Mouse (Mus musculus): Measurements from ENCODE around the gene Slc35a2. TPM values are rescaled to one million over a fixed set of nuclear protein-coding genes. Genes with fewer than 3 reads are reported as not detected.
A peak's percentile ranks its signal among the peaks of the same experiment; 100 is the strongest.

Gene Slc35a2
- total RNA-seq (2014; fragmentation: Nextera tagmentation) (9.6 and 13.5 TPM in 2 replicates), total RNA-seq (2017) (34.0 and 39.4 TPM in 2 replicates), polyA plus RNA-seq (2012) (75.8 and 107 TPM in 2 replicates)

DNA sequence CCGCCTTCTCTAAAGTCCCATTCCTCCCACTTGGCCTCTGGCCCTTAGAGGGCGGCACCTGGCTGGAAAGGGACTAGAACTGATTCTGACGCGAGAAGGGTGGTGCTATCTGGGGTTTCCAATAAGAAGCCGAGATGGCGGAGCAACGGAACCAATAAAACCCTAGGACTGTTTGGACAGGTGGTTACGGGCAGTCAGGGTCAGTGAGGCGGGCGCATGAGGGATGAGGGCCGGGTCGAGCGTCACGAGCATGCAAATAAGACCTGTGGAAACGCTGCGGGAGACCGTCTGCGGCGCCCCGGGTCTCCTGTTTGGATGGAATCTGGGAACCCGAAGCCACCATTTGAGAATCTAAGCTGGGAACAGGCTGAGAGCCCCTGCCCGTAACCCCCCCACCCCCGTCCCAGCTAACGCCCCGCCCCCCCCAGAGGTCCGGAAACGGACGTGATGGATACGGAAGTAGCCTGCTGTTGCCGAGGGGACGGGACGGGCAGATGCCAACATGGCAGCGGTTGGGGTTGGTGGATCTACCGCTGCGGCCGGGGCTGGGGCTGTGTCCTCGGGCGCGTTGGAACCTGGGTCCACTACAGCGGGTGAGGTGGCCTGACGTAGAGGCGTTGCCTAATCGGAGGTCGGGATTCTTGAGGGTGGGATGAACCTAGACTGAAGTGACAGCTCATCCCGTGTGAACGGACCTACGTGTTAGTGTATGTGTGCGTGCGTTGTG, at the start of gene Slc35a2:
Gene Slc35a2, plus strand, starts transcription at position 188 of the 727 bp plus-strand sequence.
- Histone ChIP-seq H3K4me1 (ENCODE audit: insufficient read depth, low read depth, low read length) (peaks cover 18% of the 10 kb centered on the region), H3K4me3 (ENCODE audit: low read depth, low read length) (peak within 1 kb of the TSS; percentile 82), H3K9me3 (replicated peaks) (no peaks in the 10 kb centered on the region), H3K36me3 (replicated peaks) (peaks cover 47% of the 10 kb centered on the region), H3K27me3 (ENCODE audit: insufficient read depth, low read length) (no peaks in the 10 kb centered on the region)
- DNase-seq (ENCODE audit: low spot score) (peak; percentile 75), ATAC-seq (ENCODE audit: extremely low read depth, insufficient number of reproducible peaks, low FRiP score, poor library complexity, severe bottlenecking) (peak; percentile 84)
- TF ChIP-seq POLR2AphosphoS5 (IDR thresholded peaks at IDR 0.05; ENCODE audit: insufficient replicate concordance, low read depth, low read length) = no peak
- TF ChIP-seq GATA1 (IDR thresholded peaks at IDR 0.05; ENCODE audit: borderline replicate concordance, low read length) = no peak
- no peak for TF ChIP-seq CTCF (IDR thresholded peaks at IDR 0.05; ENCODE audit: low read depth, low read length)
- TF ChIP-seq GATA2 (IDR thresholded peaks at IDR 0.05; ENCODE audit: borderline replicate concordance, low read depth, low read length) = no peak
- TF ChIP-seq TAL1 (conservative IDR thresholded peaks at IDR 0.05; ENCODE audit: low read depth, low read length) = no peak

DNA sequence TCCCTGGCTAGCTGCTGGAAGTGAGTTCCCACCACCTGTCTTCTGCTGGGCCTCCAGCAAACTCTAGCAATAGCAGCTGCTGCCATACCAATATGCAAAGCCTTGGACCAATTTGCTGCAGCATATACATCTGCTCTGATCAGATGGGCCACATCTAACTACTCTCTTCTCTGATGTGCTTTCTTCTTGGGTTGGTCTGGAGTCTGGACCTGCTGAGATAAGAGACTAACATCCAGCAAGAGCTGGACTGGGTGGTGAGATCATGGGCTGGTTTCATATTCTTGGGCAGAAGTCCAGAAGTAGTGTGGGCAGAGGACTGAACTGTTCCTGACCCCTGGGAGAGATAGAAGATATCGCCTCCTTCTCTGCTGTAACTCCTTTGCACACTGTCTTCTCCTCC, 46.7 kb upstream of the Slc35a2 start:
- Histone ChIP-seq H3K9me3 (replicated peaks) (no peaks in the 10 kb centered on the region), H3K4me1 (ENCODE audit: insufficient read depth, low read depth, low read length) (peaks cover 34% of the 10 kb centered on the region), H3K4me3 (ENCODE audit: low read depth, low read length) (no peak overlapping the region), H3K27me3 (ENCODE audit: insufficient read depth, low read length) (no peaks in the 10 kb centered on the region), H3K36me3 (replicated peaks) (peaks cover under 1% of the 10 kb centered on the region)
- TF ChIP-seq TAL1 (conservative IDR thresholded peaks at IDR 0.05; ENCODE audit: low read depth, low read length) (peak; percentile 29), GATA1 (IDR thresholded peaks at IDR 0.05; ENCODE audit: borderline replicate concordance, low read length) (no peak), GATA2 (IDR thresholded peaks at IDR 0.05; ENCODE audit: borderline replicate concordance, low read depth, low read length) (no peak), POLR2AphosphoS5 (IDR thresholded peaks at IDR 0.05; ENCODE audit: insufficient replicate concordance, low read depth, low read length) (no peak), CTCF (IDR thresholded peaks at IDR 0.05; ENCODE audit: low read depth, low read length) (no peak)
- no peak for DNase-seq (ENCODE audit: low spot score)
- ATAC-seq (ENCODE audit: extremely low read depth, insufficient number of reproducible peaks, low FRiP score, poor library complexity, severe bottlenecking) = no peak

DNA sequence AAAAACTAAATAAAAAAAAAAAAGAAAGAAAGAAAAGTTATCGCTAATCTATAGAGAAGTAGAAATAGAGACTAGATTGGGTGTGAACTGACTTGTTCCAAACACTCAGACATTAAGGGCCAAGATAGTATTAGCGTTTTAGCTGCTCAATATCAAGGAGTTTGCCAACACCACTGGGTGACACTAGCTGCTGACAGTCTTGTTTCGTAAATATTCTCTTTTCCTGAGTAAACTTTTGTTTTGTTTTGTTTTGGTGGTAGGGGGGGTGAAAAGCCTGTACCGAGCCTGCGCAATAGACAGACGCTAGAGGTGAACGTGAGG, 43.0 kb upstream of the Slc35a2 start:
- ATAC-seq (ENCODE audit: extremely low read depth, insufficient number of reproducible peaks, low FRiP score, poor library complexity, severe bottlenecking) (no peak), DNase-seq (ENCODE audit: low spot score) (no peak)
- H3K9me3 ChIP-seq (replicated peaks) = no peaks in the 10 kb centered on the region
- no peak for TF ChIP-seq POLR2AphosphoS5 (IDR thresholded peaks at IDR 0.05; ENCODE audit: insufficient replicate concordance, low read depth, low read length)
- TF ChIP-seq GATA2 (IDR thresholded peaks at IDR 0.05; ENCODE audit: borderline replicate concordance, low read depth, low read length) = no peak
- no peak for TF ChIP-seq TAL1 (conservative IDR thresholded peaks at IDR 0.05; ENCODE audit: low read depth, low read length)
- no peak for TF ChIP-seq CTCF (IDR thresholded peaks at IDR 0.05; ENCODE audit: low read depth, low read length)
- TF ChIP-seq GATA1 (IDR thresholded peaks at IDR 0.05; ENCODE audit: borderline replicate concordance, low read length) = no peak
- peaks cover 22% of the 10 kb centered on the region for H3K36me3 ChIP-seq (replicated peaks)
- no peaks in the 10 kb centered on the region for H3K27me3 ChIP-seq (ENCODE audit: insufficient read depth, low read length)
- H3K4me1 ChIP-seq (ENCODE audit: insufficient read depth, low read depth, low read length) = peaks cover 40% of the 10 kb centered on the region; the same call in 1 of the 2 replicates
- H3K4me3 ChIP-seq (ENCODE audit: low read depth, low read length) = peak overlapping the region; percentile 78; the same call in 1 of the 2 replicates

DNA sequence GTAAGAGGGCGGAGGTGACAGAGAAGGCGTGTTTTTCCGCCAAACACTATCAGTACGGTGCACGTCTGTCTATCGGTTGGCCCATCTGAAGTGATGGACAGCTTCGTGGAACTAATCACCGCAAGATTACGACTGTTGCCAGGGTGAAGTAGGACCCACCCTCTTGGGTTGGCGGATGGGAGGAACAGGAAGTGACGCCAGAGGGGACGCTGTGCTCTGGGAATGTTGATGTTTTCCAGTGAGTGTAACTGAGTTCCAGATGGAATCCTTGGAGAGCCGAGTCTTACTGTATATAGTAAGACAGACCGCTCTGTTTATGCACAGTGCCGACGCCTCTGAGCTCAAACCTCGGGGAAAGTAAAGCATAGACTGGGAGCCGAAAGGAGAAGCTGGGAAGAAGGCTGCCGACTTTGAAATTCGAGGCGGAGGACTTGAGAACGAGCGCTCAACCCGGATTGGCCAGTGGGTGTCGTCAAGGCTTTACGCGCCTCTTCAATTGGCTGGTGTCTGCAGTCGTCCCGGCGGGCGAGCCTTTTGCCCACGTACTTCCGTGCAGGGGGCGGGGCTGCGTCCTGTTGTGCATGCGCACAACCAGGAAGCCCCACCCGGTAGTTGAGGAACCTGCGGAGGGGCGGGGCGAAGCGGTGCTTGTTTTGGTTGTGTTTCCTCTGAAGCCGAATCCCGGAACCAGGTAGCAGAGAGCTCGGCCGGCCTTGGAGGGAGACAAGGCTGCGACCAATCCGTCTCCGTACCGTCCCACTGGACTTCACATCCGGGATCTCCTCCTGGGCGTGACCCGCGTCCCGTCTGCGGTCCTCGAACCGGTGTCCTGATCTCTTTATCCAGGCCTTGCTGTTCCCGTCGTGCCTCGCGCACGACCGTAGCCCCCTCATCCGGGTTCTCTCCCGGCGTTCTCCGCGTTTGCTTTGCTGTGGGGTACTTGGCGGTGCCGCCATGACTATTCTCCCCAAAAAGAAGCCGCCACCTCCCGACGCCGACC, 42.4 kb upstream of the Slc35a2 start, which contains the start of gene Otud5:
Gene Otud5, plus strand, starts transcription at position 202 of the 1,000 bp plus-strand sequence.
- peaks cover 35% of the 10 kb centered on the region; the same call in 1 of the 2 replicates for H3K4me1 ChIP-seq (ENCODE audit: insufficient read depth, low read depth, low read length)
- H3K27me3 ChIP-seq (ENCODE audit: insufficient read depth, low read length) = no peaks in the 10 kb centered on the region
- ATAC-seq (ENCODE audit: extremely low read depth, insufficient number of reproducible peaks, low FRiP score, poor library complexity, severe bottlenecking) = peak; percentile 87
- no peaks in the 10 kb centered on the region for H3K9me3 ChIP-seq (replicated peaks)
- H3K4me3 ChIP-seq (ENCODE audit: low read depth, low read length) = peak within 1 kb of the TSS; percentile 78
- TF ChIP-seq CTCF (IDR thresholded peaks at IDR 0.05; ENCODE audit: low read depth, low read length) (no peak), GATA1 (IDR thresholded peaks at IDR 0.05; ENCODE audit: borderline replicate concordance, low read length) (no peak), TAL1 (conservative IDR thresholded peaks at IDR 0.05; ENCODE audit: low read depth, low read length) (no peak), GATA2 (IDR thresholded peaks at IDR 0.05; ENCODE audit: borderline replicate concordance, low read depth, low read length) (no peak), POLR2AphosphoS5 (IDR thresholded peaks at IDR 0.05; ENCODE audit: insufficient replicate concordance, low read depth, low read length) (no peak)
- H3K36me3 ChIP-seq (replicated peaks) = peaks cover 29% of the 10 kb centered on the region
- DNase-seq (ENCODE audit: low spot score) = peak; percentile 71

DNA sequence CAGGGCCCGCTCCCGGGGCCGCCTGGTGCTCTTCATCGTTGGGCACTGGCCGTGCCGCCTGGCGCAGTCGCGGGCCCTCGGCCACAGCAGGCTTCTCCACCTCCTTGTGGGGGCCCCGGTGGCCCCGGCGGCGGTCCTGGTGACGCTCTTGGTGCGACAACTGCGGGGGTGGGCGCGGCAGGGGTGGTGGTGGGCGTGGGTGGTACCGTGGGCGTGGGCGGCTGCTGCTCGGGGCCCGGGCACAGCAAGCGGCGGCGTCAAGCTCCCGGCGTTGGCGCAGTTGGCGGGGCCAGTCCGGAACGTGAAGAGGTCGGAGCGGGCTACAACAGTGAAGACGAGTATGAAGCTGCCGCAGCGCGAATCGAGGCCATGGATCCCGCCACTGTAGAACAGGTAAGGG, 41.5 kb upstream of the Slc35a2 start:
- peak overlapping the region; percentile 78 for H3K4me3 ChIP-seq (ENCODE audit: low read depth, low read length)
- peaks cover 36% of the 10 kb centered on the region for H3K36me3 ChIP-seq (replicated peaks)
- no peaks in the 10 kb centered on the region for H3K27me3 ChIP-seq (ENCODE audit: insufficient read depth, low read length)
- peaks cover 27% of the 10 kb centered on the region; the same call in 1 of the 2 replicates for H3K4me1 ChIP-seq (ENCODE audit: insufficient read depth, low read depth, low read length)
- TF ChIP-seq CTCF (IDR thresholded peaks at IDR 0.05; ENCODE audit: low read depth, low read length) (no peak), TAL1 (conservative IDR thresholded peaks at IDR 0.05; ENCODE audit: low read depth, low read length) (no peak), POLR2AphosphoS5 (IDR thresholded peaks at IDR 0.05; ENCODE audit: insufficient replicate concordance, low read depth, low read length) (no peak), GATA2 (IDR thresholded peaks at IDR 0.05; ENCODE audit: borderline replicate concordance, low read depth, low read length) (no peak), GATA1 (IDR thresholded peaks at IDR 0.05; ENCODE audit: borderline replicate concordance, low read length) (no peak)
- peak; percentile 28 for DNase-seq (ENCODE audit: low spot score)
- no peak for ATAC-seq (ENCODE audit: extremely low read depth, insufficient number of reproducible peaks, low FRiP score, poor library complexity, severe bottlenecking)
- H3K9me3 ChIP-seq (replicated peaks) = no peaks in the 10 kb centered on the region

Measured in G1E (cell line).